Mouse (Mus musculus) ES-Bruce4 (cell line): ENCODE results near the gene Wdr82.

Experiments used
- CTCF ChIP-seq: IDR thresholded peaks from one replicate; pipeline ENCODE4 v1.8.1; 2011; ENCODE audit warnings: low read depth, low read length
- EP300 ChIP-seq: IDR thresholded peaks from 2 replicates; pipeline ENCODE4 v1.6.1; 2011; ENCODE audit warnings: low read depth, low read length; ENCODE audit not compliant: insufficient read depth

GRCm38 (mm10) chr9:106175552-106176200 lies 4.9 kb downstream of the Wdr82 start:
- TF ChIP-seq CTCF: no peak
- TF ChIP-seq EP300: no peak
